Mouse (Mus musculus) T-cell, adult 2 months (primary cell): ENCODE data around the gene Cpeb4.

ENCODE experiments used
- DNase-seq: peaks from one replicate; pipeline ENCODE4 v3.0.0; 2022; ENCODE audit warnings: low spot score

Cpeb4 gene

DNA sequence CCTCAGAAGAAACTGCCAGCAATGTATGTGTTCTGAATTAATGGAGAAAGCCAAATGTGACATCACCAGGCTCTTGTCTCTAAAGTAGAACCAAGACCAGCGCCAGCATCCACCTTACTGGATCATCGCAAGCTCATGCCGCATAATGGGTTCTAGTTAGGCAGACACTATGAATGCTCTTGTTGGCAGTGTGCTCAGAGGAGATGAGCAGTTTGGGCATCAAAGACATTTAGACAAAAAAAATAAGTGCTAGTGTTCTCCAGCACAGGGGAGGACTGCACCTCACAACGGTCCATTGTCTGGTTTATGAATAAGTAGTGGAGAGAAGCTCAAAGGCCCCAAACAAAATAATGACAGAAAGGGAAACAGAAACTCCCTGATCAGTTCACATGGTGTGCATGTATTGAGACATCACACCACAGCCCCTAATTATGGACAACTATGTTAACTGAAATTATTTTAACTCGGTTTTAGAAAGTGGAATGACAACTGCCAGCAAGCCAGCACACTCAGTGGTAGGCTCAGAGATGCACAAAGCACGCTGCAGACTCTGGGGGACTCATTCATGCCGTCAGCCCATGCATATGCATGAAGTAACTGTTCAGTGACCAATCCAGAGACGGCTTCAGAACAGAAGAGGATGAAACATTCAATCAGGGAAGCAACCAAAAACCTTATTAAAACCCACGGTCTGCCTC is 25.1 kb upstream of the Cpeb4 start:
- no peak for DNase-seq

DNA sequence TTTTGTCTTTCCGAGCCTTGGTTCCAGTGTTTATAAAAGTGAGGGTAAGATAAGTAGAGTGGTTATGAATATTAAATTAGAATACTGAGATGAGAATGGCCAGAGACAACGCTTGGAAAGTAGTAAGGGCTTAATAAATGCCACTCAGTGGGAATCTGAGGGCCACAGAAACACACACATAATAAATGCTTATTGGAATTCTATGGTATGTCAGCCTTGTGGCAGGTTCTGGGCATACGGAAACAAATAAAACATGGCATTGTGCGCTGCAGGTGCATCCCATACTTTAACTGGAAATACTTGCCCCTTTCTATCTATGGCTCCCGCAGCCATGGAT is 24.6 kb upstream of the Cpeb4 start:
- DNase-seq, result no peak

DNA sequence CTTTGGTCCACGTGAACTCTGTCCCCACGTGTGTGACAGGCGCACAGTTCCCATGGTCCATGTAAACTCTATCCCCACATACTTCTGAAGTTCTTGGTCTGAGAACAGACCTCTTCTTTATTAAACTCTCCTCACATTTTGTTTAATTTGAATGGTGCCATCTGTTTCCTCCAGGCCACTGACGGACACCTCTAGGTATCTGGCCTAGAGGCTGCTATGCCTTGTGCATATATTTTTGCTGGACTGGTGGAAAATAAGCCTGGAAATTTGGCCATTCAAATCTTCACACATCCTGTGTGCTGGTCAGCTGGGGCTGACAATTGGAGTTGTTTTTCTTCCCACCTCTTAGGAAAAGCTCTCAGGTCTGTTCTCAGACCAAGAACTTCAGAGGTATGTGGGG is 23.3 kb upstream of the Cpeb4 start:
- DNase-seq, result no peak

DNA sequence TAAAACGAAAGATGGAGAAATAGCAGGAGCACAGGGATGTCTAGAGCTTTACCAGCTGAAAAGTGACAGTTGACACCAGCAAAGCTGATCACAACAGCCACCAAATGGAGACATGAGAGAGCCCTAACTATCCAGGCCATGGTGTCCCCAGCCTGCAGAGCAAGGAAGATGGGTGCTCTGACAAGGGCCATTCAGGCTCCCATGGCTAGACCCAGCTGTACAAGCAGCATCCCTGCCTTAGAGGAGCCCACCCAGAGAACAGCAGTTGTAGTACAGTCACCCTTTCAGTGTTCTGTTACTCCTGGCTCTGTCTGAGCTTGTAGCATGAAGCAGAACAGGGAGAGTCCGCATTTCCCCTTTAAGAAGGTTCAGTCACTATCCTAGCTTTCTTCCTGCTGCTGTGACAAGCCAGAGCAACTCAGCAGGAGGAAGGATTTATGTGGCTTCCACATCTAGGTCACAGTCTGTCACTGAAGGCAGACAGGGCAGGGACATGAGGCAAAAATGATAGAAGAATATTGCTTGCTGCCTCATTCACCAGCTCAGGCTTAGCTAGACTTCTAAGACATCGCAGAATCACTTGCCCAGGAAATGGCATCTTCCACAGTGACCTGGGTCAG is 21.7 kb upstream of the Cpeb4 start:
- DNase-seq, result no peak

DNA sequence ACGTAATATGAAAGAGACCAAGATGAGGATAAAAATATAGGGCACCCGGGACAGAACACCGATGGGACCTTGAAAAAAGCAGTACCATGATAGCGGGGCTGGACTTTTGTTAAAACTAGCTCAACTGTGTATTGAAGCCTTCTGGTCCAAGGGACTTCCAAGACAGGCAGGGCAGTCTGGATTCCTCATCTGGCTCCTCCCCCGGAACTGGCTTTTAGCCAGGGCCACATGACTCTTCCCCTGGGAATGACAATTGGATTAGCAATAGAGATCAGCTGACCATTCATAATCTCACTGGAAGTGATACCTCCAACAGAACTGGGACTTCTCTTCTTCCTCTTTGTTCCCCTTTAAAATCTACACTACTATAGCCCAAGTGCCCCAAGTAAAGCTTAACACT is 21.0 kb upstream of the Cpeb4 start:
- no peak for DNase-seq

DNA sequence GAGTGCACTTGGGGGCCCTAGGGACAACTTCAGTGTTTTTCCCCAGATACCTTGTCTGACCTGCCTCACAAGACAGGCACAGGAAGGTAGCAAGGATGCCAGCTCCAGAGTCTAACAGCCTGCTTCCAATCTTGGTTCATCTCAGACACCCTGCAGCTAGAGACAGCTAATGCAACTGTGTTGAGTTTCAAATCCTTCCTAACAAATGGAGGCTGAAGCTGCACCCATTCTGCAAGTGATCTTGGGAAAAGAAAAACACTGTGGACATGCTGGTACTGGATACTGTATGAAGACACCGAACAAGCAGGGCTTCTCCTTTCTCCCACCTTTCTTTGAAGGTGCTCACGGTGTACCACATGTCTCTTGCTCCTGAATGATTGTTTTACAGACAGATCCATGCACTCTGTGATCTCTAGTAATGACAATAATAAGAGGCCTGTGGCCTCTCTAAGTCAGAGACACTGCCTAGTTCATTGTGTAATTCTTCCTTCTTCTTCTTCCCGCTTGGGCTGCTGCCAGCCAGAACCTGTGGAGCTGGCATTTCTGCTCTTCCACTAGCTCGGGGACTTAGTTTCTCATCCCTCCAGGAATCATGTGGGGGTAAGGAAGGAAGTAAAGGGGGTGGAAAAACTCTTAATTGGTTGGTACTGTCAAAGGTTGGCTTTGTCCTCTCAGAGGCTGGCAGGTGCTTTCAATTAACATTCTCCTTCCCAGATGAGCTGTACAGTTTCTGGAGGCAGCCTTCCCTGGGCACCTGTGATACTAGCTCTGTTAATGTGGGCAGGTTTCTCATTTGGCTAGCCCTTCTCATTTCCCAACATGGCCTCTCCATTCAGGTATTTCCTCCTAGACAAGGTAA is 20.1 kb upstream of the Cpeb4 start:
- DNase-seq, result no peak

DNA sequence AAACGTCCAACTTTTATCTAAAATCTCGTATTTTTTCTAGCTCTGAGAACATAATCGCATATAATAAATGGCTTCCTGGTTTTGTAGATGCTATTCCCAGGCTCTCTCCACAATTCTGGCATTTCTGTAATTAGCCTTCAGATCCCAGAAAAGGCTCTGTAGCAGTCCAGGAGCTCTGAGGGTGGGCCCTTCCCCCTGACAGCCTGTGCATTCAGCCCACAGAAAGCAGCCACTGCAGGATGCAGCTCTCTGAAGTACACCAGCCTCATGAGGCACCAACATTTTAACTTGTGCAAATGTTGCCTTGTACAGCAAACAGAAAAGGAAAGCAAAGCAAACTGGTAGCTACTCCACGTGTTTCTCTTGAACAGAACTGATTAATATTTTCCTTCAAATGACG is 17.1 kb upstream of the Cpeb4 start:
- no peak for DNase-seq

DNA sequence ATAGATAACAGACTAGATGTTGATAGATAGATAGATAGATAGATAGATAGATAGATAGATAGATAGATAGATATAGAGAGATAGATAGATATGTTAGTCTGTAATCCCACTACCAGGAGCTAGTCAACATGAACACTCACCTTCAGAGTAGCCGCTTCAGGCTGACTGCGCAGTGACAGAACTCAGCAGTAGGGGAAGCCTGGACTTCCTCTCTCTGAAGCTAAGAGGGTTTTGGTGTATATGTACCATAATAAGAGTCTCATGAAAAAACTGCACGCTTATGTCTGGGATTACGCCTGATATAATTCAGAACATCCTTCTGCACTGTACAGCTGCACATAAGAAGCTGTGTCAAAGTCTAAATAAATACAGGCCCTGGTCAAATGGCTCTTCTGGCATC is 14.5 kb upstream of the Cpeb4 start:
- DNase-seq, result no peak

DNA sequence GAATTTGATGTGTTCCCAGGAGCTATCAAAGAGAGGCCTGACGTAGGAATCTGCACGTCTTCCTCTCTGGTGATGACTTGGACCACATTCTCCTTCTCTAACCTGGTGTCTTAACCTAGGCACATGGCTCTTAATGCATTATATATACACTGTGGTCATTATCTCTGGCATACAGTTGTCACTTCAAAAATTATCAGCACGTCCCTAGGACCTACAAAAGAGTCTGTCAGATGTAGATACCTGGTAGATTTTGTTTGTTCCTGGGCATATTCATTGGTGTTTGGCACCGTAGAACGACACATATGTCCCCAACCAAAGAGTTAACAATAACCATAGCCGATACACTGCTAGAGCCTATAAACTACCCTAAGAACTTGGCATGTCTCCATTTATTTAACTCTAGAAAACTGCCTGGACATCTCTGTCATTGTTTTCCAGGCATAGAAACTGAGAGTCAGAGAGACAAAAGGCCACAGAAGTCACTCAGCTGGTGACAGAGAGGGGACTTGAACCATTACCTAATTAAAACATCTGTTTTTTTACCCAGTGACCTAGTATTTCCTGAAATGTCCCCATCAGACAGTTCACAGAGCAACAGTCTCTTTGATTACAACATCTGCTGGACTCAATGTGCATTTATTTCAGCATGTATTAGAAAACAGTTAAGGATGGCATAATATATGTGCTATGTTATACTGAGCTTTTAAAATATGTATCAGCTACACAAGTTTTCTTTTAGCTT is 10.7 kb upstream of the Cpeb4 start:
- no peak for DNase-seq

DNA sequence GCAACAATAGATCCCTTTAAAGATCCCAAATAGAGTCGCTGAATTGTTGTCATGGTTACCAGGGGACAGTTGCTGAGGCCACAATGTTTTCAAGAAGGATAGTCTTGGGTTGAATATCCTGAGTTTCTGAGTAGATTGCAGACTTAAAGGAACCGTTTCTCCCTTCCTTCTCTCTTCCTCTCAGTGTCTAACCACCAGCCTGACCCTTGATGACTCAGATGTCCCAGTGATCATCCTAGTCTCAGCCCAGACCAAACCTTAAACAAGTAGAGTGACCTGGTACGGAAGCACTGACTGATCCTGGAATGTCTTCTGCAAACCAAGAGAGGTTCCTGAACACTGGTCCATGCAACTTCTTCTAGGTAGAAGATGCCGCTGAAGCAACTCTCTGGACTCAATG is 4.0 kb upstream of the Cpeb4 start:
- DNase-seq, result no peak

DNA sequence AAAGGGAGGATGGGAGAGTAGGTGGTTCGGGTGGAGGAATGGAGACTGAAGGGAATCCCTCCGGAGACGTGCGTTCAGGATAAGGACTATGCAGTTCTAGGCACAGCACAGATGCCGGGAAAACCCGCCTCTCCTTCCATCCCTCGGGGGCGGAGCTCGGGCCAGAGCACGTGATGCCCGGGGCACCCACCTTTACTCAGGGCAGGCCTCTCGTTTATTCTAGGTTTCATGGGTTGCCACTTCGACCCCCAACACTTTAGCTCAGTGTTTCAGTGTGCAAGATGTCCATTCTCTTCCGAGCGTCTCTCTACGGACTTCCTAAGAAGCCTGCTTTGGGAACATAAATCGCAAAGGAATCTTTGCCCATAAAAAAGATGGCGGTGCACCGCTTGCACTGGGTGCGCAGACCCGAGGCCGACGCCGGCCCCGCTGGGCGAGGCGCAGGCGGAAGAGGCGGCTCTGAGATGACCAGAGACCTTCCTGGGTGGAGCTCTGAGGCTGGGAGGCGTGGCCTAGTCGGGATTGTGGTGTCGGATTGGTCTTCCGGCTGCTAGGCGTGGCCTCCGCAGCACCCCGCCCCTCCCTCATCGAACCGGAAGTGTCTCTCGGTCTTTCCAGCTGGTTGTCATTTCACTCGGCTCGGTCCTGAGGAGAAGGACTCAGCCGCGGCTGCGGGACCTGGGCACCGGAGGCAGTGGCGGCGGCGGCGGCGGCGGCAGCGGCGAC is 1.6 kb upstream of the Cpeb4 start:
- DNase-seq, result peak; percentile 99

DNA sequence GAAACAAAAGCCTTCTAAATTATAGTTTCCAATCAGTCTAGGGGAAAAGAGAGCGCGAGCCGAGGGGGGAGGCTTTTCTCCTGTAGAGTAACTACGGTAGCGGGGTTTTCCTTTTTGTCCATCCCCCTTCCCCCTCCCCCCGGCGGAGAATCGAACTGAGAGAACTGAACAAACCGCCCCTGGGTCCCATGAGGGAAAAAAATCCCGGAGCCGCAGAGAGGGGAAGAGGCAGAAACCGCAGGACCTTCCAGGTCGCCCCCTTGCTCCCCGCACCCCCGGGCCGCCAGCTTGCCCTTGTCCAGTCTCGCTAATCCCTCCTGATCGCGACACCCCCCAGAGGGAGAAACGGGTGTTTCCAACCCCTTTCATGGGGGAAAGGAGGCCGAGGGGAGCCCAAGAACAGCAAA is 873 bp upstream of the Cpeb4 start:
- DNase-seq, result peak; percentile 11

DNA sequence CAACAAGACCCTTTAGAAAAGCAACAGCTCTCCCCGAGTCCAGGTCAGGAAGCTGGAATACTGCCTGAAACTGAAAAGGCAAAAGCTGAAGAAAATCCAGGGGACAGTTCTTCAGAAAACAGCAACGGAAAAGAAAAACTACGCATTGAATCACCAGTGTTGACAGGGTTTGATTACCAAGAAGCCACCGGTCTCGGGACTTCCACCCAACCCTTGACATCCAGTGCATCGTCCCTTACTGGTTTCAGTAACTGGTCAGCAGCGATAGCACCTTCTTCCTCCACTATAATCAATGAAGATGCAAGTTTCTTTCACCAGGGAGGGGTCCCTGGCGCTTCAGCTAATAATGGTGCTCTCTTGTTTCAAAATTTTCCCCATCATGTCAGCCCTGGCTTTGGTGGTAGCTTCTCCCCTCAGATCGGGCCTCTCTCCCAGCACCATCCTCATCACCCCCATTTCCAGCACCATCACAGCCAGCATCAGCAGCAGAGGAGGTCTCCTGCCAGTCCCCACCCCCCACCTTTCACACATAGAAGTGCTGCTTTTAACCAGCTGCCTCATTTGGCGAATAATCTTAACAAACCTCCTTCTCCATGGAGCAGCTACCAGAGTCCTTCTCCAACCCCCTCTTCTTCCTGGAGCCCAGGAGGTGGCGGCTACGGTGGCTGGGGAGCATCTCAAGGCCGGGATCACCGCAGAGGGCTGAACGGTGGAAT is 693 bp downstream of the Cpeb4 start:
- no peak for DNase-seq

DNA sequence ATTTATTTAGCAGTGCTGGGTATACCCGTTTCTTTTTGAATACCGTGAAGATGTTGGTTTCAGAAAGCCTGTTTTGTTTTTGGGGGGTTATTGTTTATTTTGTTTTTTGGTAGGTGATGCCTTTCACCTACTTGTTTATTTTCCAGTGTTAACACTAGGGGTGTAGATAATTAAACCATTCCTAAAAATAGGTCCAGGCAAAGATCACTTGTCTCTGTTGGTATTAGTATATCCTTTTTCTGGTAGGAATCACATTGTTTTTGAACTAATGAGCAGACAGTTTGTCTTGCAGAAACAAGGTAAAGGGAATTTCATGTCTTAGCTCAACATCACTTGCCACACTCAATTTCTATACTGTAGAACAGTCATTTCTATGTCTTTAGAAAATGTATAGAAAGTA is 2.1 kb downstream of the Cpeb4 start:
- no peak for DNase-seq

DNA sequence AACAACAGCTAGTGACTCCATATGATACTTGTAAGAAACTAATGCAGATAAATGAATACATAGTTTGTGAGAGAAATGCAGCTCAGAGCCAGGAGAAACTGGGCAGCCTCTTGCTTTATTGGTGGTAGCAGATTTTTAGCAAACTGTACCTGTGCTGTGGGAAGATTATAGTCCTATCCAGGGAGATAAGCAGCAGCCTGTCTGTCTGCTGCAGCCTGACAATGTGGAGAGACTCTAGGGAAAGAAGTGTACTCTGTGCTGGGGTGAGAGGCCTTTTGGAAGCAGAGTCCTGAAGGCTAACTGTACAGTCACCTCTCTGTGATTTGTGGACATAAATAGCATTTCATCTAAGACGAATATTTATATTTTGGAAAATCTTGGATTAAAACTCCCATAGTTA is 11.7 kb downstream of the Cpeb4 start:
- DNase-seq, result no peak

DNA sequence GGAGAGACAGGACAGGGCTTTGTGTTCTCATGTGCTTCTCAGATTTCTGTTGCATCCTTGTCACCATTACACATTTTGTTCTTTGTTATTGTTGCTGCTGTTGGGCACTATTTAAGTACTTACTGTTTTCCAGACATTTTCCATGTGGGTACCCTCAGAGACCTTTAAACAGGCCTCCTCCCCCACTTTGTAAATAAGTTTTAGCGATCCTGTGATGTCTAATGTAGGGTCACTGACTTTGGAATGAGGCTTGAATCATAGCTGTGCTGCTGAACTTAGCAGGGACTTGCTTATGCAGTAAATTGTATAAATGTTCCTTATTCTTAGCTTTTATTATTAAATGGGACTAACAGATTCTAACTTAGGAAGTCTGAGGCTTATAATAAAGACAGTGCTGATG is 13.8 kb downstream of the Cpeb4 start:
- no peak for DNase-seq

DNA sequence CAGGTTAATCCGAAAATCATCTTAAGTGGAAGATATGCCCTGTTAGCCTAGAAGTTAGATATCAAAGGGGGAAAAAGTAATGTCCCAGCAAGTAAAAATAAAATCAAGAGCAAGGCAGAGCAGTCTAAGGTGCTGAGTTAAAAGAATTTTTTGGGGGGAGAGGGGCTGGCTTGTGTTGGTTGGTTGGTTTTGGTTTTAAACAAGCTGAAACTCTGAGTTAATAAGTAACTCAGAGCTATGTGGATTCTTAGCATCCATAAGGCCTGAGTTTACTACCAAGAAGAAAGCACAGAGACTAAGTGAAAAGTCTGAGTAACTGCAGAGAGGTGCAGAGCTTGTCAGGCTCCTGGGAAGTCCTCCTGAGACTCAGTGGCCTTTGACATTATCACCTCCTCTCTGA is 16.2 kb downstream of the Cpeb4 start:
- DNase-seq, result no peak

DNA sequence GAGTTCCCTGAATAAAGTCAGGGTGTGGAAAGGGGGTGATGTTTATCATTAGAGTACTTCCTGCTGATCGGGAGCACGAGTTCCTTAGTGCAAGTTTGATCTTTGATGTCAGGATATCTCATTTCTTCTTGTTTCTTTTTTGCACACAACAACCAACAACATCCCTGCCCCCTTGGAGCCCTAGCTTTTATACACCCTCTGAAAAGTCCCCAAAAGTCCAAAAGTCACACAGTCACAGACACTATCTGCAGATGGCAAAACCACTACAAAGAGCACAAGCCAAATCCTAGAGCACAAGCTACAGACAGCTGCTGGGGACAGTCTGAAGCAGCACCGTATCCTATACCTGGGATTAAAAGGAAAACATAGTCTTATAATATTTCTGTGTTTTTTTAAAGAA is 20.1 kb downstream of the Cpeb4 start:
- peak; percentile 43 for DNase-seq

DNA sequence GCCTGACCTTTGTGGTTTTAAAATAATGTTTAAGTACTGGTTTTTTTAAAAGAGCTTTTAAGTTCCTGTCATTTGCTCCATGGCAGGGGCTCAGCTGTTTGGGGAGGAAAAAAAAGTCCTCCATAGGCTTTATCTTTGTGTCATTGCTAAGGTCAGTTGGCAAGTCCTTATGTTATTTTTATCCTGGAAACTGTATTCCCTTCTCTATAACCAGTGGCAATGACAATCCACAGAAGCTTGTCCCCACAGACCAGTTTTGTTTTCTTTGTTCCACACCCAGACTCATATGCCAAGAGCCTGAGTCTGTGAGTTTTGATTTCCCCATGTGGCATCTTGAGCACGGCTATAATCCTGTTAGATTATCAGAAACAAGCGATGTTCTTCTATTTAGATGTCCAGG is 21.6 kb downstream of the Cpeb4 start:
- DNase-seq, result no peak

DNA sequence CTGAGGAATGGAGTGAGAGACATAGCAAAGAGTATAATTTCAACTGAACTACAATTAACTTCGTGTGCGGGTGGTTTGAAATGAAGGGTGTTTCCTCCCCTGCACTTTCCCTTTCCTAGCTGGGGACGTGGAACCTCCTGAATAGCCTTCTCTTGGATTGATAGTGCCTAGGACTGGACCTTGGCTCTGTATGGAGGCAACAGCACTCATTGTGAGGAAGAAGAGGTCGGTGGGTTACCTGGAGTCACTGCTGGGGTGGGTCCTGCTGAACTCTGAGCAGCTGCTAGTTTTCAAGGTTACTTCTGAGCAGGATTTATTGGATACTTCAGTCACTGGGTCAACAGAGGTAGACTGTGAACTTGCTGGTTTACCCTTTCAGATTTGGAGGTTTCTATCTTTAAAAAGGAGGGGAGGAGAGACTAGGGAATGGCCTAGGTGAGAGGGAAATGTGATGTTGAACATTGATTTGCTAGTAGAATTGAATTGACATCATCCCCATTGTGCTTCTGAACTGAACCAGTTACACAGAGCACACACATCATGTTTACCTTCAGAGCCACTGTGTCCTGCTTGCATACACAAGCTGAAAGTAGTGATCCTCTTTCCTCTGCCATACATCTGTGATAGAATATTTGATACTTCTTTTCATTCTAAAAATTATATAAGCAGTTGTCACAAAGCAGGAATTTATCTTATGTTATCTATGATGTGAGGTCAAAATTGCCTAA is 24.2 kb downstream of the Cpeb4 start:
- no peak for DNase-seq

DNA sequence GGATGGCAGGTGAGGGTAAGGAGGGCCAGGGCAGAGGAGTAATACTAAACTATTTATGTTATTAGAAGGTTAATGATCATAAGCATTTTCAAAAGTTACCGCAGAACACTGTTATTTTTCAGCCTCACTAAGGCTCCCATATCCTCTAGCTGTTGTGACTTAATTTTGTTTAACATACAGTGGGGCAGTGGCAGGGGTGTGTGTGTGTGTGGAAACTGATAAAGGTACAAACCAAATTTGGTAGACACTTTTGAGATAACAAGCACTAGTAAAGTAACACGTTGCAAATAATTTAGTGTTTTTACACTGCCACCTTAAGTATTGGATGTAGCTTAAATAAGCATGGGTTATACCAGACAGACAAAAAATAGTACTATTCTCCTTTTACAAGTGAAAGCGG is 24.9 kb downstream of the Cpeb4 start:
- no peak for DNase-seq
